Mouse (Mus musculus) myocyte (in vitro differentiated cells): ENCODE measurements at regions not wholly inside any gene's neighbourhood (a gene's known extent, or its start where the extent isn't known, plus 50 kb on each side); places are given as distances from the start of the nearest gene placed in this dataset.

Source experiments
- H3K27me3 ChIP-seq: one replicate; pipeline ENCODE4 v1.6.1; 2011; ENCODE audit not compliant: control insufficient read depth, insufficient read depth, insufficient read length
- H3K36me3 ChIP-seq: one replicate; pipeline ENCODE4 v1.6.1; 2011; ENCODE audit not compliant: control insufficient read depth, insufficient read depth
- H3K4me2 ChIP-seq: one replicate; pipeline ENCODE4 v1.6.1; 2011; ENCODE audit warnings: low read depth, control low read depth
- H3K4me3 ChIP-seq: one replicate; pipeline ENCODE4 v1.5.1; 2011; ENCODE audit warnings: mild to moderate bottlenecking, control low read depth, moderate library complexity
- H3K79me2 ChIP-seq: one replicate; pipeline ENCODE4 v1.6.1; 2011; ENCODE audit not compliant: control insufficient read depth, insufficient read depth
- H3ac ChIP-seq: one replicate; pipeline ENCODE4 v1.6.1; 2011; ENCODE audit not compliant: control insufficient read depth, insufficient read length
- CEBPB ChIP-seq: IDR thresholded peaks from 2 replicates; pipeline ENCODE4 v1.6.1; 2011; ENCODE audit warnings: mild to moderate bottlenecking, moderate library complexity; ENCODE audit not compliant: poor library complexity, insufficient read depth, severe bottlenecking
- E2F4 ChIP-seq: IDR thresholded peaks from one replicate; pipeline ENCODE4 v1.6.1; 2011; ENCODE audit warnings: mild to moderate bottlenecking, control low read depth, moderate library complexity; ENCODE audit not compliant: insufficient read depth
- MAX ChIP-seq: IDR thresholded peaks from one replicate; pipeline ENCODE4 v1.6.1; 2011; ENCODE audit warnings: low read depth, mild to moderate bottlenecking, control low read depth
- MYOD1 ChIP-seq, 3 experiments: IDR thresholded peaks; one replicate each; pipeline ENCODE4 v1.6.1; 2011; ENCODE audit warnings: control low read depth in 2 of 3, low read depth in 2 of 3, mild to moderate bottlenecking in 2 of 3, moderate library complexity in 1 of 3; ENCODE audit not compliant: insufficient read length in 2 of 3, control insufficient read depth in 1 of 3
- MYOG ChIP-seq, 3 experiments: IDR thresholded peaks; one replicate each; pipeline ENCODE4 v1.6.1; 2011; ENCODE audit warnings: control low read depth in 2 of 3, low read depth in 2 of 3, mild to moderate bottlenecking in 2 of 3; ENCODE audit not compliant: insufficient read length in 2 of 3, control insufficient read depth in 1 of 3, insufficient read depth in 1 of 3
- POLR2A ChIP-seq: IDR thresholded peaks from one replicate; pipeline ENCODE4 v1.6.1; 2011; ENCODE audit warnings: low read depth, mild to moderate bottlenecking, control low read depth, moderate library complexity; ENCODE audit not compliant: insufficient read length
- POLR2AphosphoS2 ChIP-seq: IDR thresholded peaks from one replicate; pipeline ENCODE4 v1.6.1; 2011; ENCODE audit warnings: low read depth, control low read depth; ENCODE audit not compliant: insufficient read length
- REST ChIP-seq: IDR thresholded peaks from one replicate; pipeline ENCODE4 v1.6.1; 2011; ENCODE audit warnings: mild to moderate bottlenecking, control low read depth, moderate library complexity; ENCODE audit not compliant: insufficient read depth, insufficient read length
- SRF ChIP-seq: IDR thresholded peaks from one replicate; pipeline ENCODE4 v1.6.1; 2011; ENCODE audit warnings: low read depth; ENCODE audit not compliant: control insufficient read depth, insufficient read length
- TCF12 ChIP-seq: IDR thresholded peaks from one replicate; pipeline ENCODE4 v1.6.1; 2011; ENCODE audit warnings: mild to moderate bottlenecking, control low read depth; ENCODE audit not compliant: poor library complexity, insufficient read depth, severe bottlenecking
- TCF3 ChIP-seq: IDR thresholded peaks from one replicate; pipeline ENCODE4 v1.6.1; 2011; ENCODE audit warnings: low read depth, control low read depth; ENCODE audit not compliant: insufficient read length
- USF1 ChIP-seq: IDR thresholded peaks from one replicate; pipeline ENCODE4 v1.6.1; 2011; ENCODE audit warnings: low read depth, mild to moderate bottlenecking, control low read depth, moderate library complexity

DNA sequence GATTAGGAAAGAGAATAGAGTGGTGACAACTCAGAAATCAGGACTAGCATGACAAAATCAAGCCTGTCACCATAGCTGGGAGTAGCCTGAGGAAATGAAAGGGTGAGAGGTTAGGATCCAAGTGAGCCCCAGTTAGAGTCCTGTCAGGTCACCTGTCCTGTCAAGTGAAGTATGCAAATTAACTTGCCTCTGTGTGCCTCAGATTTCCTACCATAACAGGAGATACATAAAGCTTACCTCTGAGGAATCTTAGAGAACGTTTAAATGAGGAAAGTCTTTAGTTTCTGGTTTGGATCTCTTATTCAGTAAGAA is 3278.8 kb upstream of the Gm6569 start:
- H3K4me3 ChIP-seq: no peak overlapping the region
- no peaks in the 10 kb centered on the region for H3K27me3 ChIP-seq
- no peaks in the 10 kb centered on the region for H3K79me2 ChIP-seq
- no peaks in the 10 kb centered on the region for H3K36me3 ChIP-seq
- H3ac ChIP-seq: no peak overlapping the region
- TF ChIP-seq POLR2A (no peak), MAX (no peak), CEBPB (no peak), E2F4 (no peak), REST (no peak), MYOG (IDR thresholded peaks at IDR 0.05; ENCODE audit: control insufficient read depth in 1 of 3, insufficient read depth in 1 of 3, insufficient read length in 2 of 3, low read depth in 2 of 3) (no peak), SRF (no peak), POLR2AphosphoS2 (no peak)
- no peak overlapping the region for H3K4me2 ChIP-seq

DNA sequence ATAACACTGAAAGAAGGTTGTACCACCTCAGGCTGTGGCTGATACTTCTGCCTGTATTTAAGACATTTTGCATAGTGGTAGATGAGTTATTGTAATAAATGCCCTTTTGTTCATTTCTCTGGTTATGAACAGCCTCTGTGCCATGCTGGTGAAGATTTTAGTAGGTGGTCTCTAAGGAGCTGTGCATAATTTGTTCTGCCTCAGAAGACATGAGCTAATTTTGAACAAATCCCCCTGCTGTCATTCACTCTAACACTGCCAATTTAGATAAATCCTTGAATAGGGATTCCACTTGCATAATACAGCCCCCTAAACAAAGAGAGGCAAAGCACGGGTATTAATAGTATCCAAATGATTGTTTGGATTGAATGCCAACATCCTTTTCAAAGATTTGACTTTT is 3240.1 kb upstream of the Gm6569 start:
- H3K4me2 ChIP-seq: no peak overlapping the region
- H3K79me2 ChIP-seq: no peaks in the 10 kb centered on the region
- no peaks in the 10 kb centered on the region for H3K27me3 ChIP-seq
- H3K36me3 ChIP-seq: no peaks in the 10 kb centered on the region
- no peak overlapping the region for H3K4me3 ChIP-seq
- TF ChIP-seq SRF (no peak), TCF3 (no peak), REST (no peak), MAX (no peak), TCF12 (no peak), MYOG (IDR thresholded peaks at IDR 0.05; ENCODE audit: control insufficient read depth in 1 of 3, insufficient read depth in 1 of 3, insufficient read length in 2 of 3, low read depth in 2 of 3) (no peak), POLR2AphosphoS2 (no peak), USF1 (no peak), E2F4 (no peak), MYOD1 (IDR thresholded peaks at IDR 0.05; ENCODE audit: control insufficient read depth in 1 of 3, insufficient read length in 2 of 3, low read depth in 2 of 3) (no peak), POLR2A (no peak), CEBPB (no peak)
- no peak overlapping the region for H3ac ChIP-seq

GRCm38 (mm10) chr15:70600762-70601489 is 3233.4 kb upstream of the Gm6569 start:
- Histone ChIP-seq H3K27me3 (no peaks in the 10 kb centered on the region), H3K36me3 (no peaks in the 10 kb centered on the region), H3K79me2 (no peaks in the 10 kb centered on the region), H3ac (no peak overlapping the region), H3K4me2 (no peak overlapping the region), H3K4me3 (no peak overlapping the region)
- no peak for TF ChIP-seq CEBPB
- TF ChIP-seq REST: no peak
- TF ChIP-seq SRF: no peak
- TF ChIP-seq MYOG (IDR thresholded peaks at IDR 0.05; ENCODE audit: control insufficient read depth in 1 of 3, insufficient read depth in 1 of 3, insufficient read length in 2 of 3, low read depth in 2 of 3): no peak
- no peak for TF ChIP-seq USF1
- no peak for TF ChIP-seq TCF3
- no peak for TF ChIP-seq POLR2AphosphoS2
- no peak for TF ChIP-seq POLR2A
- no peak for TF ChIP-seq MAX
- no peak for TF ChIP-seq E2F4
- TF ChIP-seq MYOD1 (IDR thresholded peaks at IDR 0.05; ENCODE audit: control insufficient read depth in 1 of 3, insufficient read length in 2 of 3, low read depth in 2 of 3): no peak
- TF ChIP-seq TCF12: no peak

DNA sequence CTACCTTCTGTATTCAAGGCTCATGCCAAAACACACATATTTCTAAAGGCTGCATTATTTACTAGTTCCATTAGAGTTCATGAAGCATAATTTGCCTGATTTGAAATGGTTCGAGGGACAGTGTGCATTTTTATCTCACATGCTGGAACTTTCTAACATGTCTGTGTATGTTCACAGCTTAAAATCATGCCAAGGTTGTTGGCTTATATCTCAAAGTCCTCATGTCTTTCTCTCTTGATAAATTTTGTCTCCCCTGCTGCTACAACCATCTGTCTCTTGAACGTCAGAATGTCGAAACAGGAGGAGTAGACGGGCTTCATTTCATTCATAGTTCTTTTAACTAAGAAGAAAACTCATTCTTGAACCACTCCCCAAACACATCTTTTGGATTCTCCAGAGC is 3229.1 kb upstream of the Gm6569 start:
- Histone ChIP-seq H3K79me2 (no peaks in the 10 kb centered on the region), H3ac (no peak overlapping the region), H3K27me3 (no peaks in the 10 kb centered on the region), H3K4me3 (no peak overlapping the region), H3K4me2 (no peak overlapping the region), H3K36me3 (no peaks in the 10 kb centered on the region)
- no peak for TF ChIP-seq MYOG (IDR thresholded peaks at IDR 0.05; ENCODE audit: control insufficient read depth in 1 of 3, insufficient read depth in 1 of 3, insufficient read length in 2 of 3, low read depth in 2 of 3)
- TF ChIP-seq MAX: no peak

GRCm38 (mm10) chr15:70606896-70607295 is 3227.5 kb upstream of the Gm6569 start:
- H3ac ChIP-seq: no peak overlapping the region
- TF ChIP-seq MYOD1 (IDR thresholded peaks at IDR 0.05; ENCODE audit: control insufficient read depth in 1 of 3, insufficient read length in 2 of 3, low read depth in 2 of 3): no peak
- no peak for TF ChIP-seq POLR2A
- TF ChIP-seq TCF12: no peak
- no peak for TF ChIP-seq USF1
- TF ChIP-seq SRF: no peak
- TF ChIP-seq MAX: no peak
- no peak for TF ChIP-seq REST
- TF ChIP-seq CEBPB: no peak
- TF ChIP-seq E2F4: no peak
- TF ChIP-seq POLR2AphosphoS2: no peak
- TF ChIP-seq TCF3: no peak
- TF ChIP-seq MYOG (IDR thresholded peaks at IDR 0.05; ENCODE audit: control insufficient read depth in 1 of 3, insufficient read depth in 1 of 3, insufficient read length in 2 of 3, low read depth in 2 of 3): no peak
- no peak overlapping the region for H3K4me3 ChIP-seq
- no peaks in the 10 kb centered on the region for H3K79me2 ChIP-seq
- no peaks in the 10 kb centered on the region for H3K27me3 ChIP-seq
- H3K36me3 ChIP-seq: no peaks in the 10 kb centered on the region
- H3K4me2 ChIP-seq: no peak overlapping the region
